Mouse (Mus musculus) layer of hippocampus, postnatal 36 days (tissue): ENCODE measurements around the gene Pax7. TPM values are rescaled to one million over a fixed set of nuclear protein-coding genes. Genes with fewer than 3 reads are reported as not detected.

Experiments used
- DNase-seq, 2 experiments: peaks; one replicate each; pipeline ENCODE4 v3.0.0; 2022
- total RNA-seq, 2 experiments: library from RNA; stranded (reverse); gene quantifications; 2 replicates each; pipeline ENCODE4 v1.2.3; 2021

Pax7 gene
- total RNA-seq, 2 experiments from 2014 or later = 0.05 TPM; not detected in 1

DNA sequence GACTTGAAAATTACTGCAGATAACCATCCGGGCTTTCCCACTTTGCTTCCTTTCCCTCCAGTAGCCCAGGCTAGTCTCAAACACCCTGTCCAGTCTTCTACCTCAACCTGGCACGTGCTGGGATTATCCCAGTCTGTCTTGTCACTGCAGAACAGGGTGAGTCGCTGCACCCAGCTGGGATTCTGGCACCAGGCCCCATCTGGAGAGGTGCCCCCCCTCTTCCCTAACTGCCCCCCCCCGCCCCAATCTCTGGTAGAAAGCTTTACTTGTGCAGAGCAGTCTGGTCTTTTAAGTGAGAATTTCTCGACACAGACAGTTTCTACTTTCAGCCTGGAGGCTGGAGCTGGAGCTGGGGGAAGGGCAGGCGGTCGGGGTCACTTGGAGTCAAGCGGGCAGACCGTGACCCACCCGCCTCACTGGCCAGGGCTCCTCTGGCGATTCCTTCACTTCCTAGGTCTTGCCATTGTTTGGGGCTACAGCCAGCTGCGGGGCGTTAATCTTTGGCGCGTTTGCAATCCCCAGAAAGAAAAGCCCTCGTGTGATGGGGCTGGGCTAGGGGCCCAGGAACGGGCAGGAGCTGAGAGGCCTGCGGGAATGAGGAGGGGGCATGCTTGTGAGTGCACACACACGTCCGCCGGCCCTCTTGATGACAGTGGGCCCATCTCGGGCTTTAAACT is 22.4 kb downstream of the Pax7 start:
- DNase-seq = no peak

DNA sequence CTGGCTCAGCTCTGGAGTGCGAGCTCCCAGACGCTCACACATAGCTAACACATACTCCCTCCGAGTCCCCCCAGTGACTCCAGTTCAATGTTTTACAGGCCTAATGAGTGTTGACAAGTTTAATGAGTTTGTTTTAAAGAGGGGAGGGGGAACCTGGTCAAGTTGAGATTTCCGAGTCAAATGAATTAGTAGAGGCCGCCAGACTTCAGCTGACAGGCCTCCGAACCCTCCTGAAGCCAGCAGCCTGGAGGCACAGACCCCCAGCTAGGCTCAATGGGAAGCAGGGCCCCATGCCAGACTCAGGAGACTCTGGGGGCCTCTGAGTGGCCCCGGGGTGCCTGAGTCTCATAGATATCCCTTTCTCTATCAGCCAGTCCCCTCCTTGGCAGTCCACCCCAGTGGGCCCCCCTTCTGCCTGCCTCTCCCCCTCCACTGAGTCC is 23.9 kb downstream of the Pax7 start:
- DNase-seq = no peak

DNA sequence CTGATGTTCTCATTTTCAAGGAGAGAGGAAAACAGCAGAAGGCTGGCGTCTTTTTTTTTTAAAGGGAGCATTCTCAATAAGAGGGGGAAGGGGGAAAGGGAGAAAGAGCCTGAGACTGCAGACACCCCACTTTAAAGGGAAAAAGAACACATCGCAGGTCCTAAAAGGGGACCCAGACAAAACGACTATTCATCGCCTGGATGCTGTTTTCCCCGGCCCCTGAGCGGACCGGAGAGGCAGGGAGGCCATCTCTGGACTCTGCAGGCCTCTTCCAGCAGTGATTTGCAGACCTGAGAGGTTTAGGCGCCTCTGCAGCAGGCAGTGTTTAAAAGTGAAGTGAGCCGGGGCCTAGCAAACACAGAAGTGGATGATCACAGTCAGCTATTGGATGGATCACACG is 25.5 kb downstream of the Pax7 start:
- DNase-seq = no peak

DNA sequence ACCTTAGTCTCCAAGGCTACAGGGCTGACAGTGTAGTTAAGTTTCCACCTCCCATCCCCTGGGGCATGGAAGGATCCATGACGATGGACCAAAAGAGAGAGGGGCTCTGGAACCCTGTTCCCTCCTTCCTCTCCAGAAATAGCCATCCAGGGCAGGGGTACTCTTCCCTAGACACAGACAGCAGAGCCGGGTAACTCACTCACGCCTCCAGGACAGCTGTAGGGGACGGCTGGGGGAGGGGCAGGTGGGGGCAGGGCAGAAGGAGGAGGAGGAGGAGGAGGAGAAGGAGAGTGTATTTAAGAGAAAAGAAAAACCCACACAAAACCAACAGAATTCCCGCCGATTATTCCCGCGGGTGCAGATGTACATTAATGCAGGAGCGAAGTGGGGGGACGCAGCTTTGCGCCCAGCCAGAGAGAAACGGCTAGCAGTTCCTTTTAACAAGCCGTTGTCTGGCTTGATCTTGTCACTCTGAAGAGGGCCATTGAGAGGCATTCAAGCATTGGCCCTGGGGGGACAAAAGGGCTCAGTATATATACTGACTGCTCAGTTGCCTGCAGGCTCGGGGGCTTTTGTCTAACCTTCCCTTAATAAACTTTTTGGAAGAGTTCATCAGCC is 26.0 kb downstream of the Pax7 start:
- DNase-seq = no peak

DNA sequence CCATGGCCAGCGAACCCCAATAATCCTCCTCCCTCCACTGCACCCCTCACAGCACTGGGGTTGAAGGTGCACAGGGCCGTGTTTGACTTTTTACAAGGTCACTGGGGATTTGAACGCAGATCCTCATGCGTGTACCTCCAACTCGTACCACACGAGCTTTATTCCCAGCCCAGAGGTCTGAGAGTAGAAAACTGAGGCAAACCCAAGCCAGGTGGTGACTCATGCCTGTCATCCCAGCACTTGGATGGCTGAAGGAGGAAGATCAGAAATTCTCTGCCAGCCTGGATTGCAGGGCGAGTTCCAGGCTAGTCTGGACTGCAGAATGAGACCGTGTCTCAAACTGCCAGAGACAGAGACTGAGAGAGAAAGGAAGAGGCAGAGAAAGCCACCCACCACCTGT is 28.4 kb downstream of the Pax7 start:
- no peak for DNase-seq

DNA sequence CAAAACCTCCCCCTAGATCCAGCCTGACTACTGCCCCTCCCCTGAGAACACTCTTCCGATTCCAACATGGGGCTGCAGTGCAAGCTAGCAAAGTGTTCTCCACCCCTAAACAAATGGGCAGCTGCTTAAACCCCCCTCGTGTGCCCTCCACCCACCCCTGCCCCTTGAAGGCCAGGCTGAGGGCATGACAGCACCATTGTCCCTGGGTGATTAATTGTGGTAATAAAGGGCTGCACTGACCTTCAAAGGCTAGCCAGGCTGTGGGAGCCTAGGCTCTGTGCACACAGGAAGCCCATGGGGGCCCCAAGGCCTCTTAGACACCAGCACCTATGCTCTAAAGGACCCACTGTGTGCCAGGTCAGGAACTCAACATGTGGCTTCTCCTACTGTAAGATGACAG is 29.3 kb downstream of the Pax7 start:
- no peak for DNase-seq

DNA sequence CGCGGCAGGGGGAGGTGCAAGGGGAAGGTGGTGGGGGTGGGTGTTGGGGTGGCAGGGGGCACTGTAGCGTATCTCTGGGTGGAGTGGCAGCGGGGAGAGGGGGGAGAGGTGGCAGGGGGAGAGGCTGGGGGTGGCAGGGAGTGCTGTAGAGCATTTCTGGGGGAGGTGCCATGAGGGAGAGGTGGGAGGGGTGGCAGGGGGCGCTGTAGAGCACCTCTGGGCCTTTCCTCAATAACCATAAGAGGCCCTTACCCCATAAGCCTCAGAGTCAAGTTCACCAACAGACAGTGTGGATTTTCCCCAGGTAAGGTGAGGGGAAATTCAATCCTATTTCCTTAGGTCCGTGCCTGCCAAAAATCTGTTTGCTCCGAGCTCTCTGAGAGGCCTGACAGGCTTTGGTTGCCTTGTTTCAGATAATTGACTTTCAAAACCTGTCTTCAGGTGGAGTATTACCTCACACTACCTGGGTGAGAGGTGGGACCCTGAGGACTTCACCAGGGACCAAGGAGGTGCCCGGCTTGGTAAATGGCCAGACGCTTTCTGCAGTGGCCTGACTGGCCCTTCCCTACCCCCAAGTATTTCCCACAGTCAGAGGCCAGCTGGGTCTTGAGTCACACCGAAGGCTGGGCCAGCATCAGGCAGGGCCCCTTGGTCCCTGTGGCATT is 33.8 kb downstream of the Pax7 start:
- DNase-seq = no peak

DNA sequence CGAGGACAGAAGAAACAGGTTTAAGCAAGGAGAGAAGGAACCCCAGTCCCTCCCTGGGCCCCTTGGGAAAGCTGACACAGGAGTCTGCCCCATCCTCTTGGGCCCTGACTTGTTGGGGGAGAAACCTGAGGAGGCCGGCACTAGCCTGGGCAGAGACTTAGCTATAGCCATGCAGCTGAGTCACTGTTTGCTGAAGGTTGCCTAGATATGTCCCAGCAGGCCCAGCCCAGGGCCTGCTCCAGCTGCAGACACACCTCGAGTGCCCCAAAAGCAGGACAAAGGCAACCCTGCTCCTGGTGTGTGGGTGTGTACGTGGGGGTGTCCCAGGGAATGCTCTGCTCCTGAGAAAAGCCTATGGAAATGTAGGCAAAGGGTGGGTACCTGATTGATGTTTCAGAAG is 36.0 kb downstream of the Pax7 start:
- no peak for DNase-seq

DNA sequence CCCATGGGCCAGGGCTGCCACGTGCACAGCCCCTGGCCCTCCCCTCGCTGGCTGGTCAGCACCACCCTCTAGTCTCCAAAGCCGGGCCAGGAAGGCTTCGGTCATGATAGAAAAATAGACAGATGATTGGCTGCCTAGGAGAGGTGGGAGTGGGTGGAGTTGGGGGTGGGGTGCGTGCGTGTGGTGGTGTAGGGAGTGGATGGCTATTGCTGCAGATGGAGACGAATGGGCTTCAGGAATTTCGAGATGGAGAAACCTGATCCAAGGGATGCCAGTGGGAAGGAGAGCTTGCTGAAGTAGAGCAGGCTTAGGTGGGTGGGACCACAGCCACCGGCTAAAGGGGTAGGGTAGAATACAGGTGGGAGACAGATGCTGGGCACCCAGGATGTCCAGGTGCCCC is 37.2 kb downstream of the Pax7 start:
- no peak for DNase-seq

DNA sequence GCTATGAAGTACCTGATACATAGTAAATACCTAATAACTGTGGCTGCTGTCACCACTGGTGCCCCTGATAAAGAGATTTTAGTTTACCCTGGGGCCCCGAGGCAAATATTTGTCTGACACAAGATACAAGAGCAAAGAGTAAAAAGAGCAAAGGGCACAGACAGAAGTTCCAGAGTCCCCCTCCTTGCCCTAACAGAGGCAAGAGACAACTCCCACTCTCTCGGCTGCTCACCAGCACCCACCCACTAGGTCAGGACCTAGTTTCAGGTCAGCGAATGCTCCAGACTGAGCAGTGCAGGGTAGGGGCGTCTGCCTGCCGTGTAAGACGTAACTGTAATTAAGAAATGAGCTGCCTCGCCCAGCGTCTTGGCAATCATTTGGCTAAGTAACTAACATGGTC is 42.2 kb downstream of the Pax7 start:
- DNase-seq = no peak

DNA sequence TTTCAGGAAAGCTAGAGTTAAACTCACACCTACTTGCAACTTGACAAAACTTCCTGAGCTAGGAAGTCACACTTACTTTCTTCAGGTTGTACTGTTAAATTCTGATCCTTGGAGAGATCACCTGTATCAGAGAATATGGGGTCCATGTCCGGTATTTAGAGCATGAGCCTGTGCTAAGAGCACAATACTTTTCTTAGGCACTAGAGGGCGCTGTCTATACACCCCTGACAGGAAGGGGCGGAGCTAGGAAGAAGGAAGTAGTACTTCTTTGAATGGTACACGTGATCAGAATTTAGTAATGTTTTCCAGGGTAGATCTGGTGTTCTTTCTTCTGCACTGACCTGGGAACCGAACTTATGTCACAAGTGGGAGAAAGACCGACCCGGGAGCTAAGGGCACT is 43.6 kb downstream of the Pax7 start:
- DNase-seq = no peak

DNA sequence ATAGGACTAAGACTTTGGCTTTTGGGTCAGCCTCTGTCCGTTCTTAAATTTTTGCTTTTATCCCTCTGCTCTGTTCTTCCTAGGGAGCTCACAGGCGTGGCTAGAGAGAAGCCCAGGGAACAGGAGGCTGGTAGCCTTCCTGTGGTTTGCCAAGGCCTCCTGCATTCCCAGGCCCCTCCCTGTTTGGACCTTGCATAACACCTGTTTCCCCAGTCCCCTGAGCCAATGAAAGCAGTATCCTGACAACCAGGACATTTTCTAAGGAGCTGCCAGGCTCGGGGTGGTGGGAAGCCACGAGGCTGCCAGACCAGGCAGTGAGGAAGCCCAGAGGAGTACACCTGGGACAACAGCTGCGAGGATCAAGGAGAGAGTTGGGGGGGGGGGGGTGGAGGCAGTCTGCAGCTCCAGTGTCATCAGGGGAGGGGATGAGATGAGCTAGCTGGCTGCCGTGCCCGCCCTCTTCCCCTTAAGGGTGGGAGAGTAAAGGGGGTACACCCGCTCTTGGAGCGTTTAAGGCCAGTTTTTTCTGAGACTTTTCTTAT is 50.3 kb downstream of the Pax7 start:
- no peak for DNase-seq

DNA sequence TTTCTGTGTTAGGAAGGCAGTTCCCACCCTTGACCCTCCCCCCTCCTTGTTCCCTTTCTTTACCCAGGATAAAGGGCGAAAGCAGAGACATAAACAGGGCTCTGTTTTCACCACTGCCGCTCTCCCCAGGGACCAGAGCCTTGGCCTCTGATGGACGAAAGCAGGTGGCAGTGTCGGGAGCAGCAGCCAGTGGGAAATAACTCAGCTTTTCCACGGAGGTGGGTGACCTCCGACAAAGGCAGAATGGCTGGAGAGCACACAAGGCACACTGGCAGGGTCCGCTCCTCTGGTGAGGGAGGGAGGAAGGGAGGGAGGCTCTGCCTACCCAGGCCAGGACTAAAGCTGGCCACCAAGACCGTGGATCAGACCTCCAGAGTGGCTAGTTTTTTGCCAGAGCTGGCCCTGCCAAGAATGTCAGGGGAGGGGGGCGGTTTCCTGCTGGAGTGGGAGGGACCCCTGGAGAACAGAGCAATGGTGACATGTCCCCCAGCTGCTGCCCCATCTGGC is 62.1 kb downstream of the Pax7 start:
- no peak for DNase-seq

DNA sequence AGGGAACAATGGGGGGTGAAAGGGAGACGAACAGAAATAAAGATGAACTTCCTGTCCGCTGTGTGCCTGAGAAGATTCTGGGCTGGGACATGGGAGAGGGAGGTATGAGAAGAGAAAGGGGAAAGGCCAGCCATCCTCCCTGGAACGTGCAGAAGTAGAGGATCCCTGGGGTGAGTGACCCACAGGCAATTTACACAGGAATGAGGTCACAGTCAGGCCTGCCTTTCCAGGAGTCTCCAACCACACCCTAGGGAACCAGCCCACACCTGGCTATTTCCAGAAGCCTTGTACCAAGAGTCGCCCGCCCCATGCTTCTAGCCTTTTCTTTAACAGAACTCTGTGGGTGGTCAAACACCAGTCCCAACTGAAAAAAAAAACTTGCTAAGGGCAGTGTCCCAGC is 65.5 kb downstream of the Pax7 start:
- no peak for DNase-seq

DNA sequence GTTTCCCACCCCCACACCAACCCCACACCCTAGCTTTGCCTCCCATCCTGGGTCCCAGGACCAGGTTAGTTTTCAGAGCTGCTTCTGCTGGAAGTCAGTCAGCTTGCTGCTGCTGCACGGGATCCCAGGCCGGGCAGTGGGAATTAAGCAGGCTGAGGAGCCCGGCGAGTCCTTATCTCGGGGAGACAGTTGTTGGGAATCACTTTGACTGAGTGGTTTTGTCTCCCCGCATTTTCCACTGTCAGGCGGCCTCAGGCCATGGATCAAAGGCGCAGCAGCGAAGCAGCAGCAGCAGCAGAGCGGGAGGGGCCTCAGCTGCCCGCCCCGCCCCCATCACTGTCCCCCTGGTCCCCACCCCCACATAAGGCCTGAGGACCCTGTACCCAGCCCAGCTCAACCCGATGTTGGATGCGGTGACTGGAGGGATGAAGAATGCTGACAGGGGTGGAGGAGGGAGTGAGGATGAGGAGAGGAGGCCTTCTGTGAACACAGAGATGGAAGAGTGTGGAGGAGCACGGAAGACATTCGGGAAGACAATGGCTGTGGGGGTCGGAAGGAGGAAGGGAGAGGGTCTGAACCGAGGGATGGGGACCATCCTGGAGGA is 66.1 kb downstream of the Pax7 start:
- no peak for DNase-seq

DNA sequence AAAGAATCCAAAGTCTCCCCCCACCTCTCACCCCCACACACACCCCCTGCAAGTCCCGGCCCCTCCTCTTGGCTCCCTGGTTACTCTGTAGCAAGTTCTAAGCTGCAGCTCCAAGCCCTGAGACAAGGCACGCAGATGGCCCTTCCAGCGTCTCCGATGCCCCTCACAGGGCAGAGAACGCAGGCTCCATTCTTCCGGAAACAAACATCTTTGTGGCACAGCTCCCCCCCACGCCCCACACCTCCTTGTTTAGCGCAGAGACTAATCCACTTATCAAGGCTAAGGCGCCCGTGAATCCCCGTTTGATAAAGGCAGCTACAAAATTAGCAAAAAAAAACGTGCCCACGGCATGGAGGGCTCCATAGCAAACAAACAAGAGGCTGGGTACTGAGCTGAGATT is 71.4 kb downstream of the Pax7 start:
- no peak for DNase-seq

DNA sequence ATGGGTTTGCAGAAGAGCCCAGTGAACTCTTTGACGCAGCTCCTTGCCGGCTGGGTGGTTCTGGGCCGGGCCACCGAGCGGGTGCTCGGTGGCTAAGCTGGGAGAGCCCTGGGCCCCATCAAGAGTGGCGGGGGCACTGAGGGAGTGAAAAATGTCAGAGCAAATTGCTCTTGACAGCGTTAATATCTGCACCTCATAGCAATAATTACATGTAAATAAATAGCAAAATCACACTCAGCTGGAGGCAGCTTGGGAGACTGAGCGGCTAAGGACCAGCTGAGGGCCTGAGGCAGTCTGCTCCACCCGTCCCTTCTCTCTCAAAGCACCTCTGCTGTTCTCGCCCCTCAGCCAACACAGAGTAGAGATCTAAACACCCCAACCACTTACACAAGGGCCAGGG is 72.6 kb downstream of the Pax7 start:
- no peak for DNase-seq

DNA sequence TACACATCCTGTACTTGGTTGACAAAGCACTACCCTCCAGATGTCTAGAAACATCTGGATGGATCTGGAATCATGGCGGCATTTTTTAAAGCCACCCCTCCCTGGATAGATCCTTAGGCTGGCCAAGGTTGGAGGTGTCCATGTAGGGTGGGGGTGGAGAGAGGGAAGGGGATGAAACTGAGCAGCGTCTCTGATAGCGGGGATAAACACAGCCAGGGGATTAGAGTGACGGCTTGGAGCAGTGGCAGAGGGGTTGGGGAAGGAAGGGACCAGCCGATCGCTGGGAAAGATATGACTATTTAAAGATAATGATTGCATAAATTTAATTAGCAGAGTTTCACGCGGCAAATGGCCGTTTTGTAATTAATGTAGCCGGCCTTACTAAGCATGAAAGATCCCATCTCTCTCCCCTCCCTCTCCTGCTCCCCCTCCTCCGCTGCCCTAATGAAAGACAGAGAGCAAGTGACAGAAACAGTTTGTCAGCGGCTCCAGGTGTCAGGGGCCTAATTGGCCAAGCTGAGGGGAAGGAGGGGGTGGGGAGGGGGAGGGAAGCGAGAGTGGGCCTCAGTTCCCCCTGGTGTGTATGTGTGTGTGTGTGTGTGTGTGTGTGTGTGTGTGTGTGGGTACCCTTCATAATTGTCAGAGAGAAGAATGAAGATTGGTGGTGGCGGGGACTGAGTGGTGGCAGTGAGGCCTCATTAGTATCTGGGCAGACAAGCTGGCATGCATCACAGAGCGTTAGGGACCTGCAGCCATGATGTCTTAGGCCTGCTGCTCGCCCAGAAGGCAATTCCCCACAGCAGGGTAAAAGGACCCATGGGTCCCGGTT is 74.6 kb downstream of the Pax7 start:
- no peak for DNase-seq

DNA sequence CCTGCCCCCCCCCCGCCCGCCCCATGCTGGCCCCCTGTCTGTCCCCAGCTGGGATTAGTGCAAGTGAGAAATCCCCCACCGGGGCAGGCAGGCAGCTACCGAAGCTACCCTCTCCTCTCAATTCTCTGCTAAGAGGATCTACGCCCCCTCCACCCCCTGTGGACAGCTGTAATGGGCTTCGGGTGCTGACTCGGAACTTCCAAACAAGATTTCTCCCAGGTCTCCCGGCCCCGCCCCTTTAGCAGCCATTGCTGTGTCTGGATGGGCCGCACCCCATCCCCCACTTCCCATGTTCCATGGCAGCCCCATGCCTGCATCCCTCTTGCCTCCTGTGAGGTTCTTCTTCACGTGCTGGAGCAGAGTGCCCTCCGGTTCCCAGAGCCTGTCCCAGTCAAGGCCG is 76.4 kb downstream of the Pax7 start:
- DNase-seq = no peak

DNA sequence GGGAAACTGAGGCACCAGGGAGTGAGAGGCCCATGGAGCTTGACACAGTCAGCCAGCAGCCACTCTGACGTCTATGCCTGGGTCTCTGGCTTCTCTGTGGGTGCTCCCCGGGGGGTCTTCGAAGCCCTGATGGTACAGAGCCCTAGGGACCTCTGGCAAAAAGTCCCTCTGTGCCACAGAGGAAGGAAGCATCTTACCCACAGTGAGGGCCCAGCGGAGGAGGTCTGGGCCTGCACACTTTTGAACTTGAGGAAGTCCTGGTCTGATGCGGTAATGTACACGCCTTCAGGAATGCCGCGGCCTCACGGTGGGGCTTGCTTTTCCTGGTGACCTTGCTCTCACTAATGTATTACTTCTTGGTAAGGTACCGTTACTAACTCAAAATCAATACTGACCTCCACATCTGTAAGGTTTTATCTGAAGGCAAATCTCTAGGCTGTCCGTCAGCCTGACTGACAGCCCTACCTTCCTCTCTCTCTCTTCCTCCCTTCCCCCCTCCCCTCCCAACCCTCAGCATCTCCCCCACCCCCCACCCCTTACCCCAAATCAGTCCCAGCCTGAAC is 79.1 kb downstream of the Pax7 start:
- no peak for DNase-seq

DNA sequence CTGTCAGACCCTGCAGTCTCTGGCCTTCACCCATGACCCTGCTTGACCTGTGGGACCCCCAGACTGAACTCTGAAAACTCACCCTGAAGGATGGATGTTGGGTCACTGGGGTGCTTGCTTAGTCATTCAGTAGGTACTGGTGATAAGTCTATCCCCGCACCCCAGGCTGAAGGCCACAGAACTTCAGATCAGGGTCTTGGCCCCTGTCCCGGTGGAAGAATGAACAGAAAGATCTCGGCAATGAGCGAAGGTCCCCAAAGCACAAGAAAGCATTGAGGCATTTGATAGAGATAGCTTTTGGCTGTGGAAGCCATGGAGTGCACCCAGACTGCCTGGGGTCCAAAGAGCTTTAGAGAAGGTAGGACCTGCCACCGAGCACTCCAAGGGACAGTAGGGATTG is 82.4 kb downstream of the Pax7 start:
- no peak for DNase-seq
